Mouse (Mus musculus) left cerebral cortex, adult 8-10 months (tissue): ENCODE results near the gene Atxn7l1. TPM values are rescaled to one million over a fixed set of nuclear protein-coding genes. Genes with fewer than 3 reads are reported as not detected.
"Not testable (repeated sequence)": the region's sequence is repeated elsewhere in the genome, so short reads cannot be mapped to it uniquely, and the experiment has no call there.

Experiments
- DNase-seq, 2 experiments: peaks; one replicate each; pipeline ENCODE4 v3.0.0; 2022; ENCODE audit warnings: low spot score in 2 of 2
- total RNA-seq, 4 experiments: library from RNA; stranded (reverse); gene quantifications; 2 replicates each; pipeline ENCODE4 v1.2.4; 2022

The Atxn7l1 gene
- total RNA-seq, 4 experiments from 2014 or later = 58.3 to 64.4 (median 61.0) TPM

- no peak for DNase-seq
These were observed 2.2 kb downstream of the Atxn7l1 start for GRCm38 (mm10) chr12:33149544-33150190.

- DNase-seq = no peak
These were observed 5.6 kb downstream of the Atxn7l1 start for GRCm38 (mm10) chr12:33153131-33153530.

GRCm38 (mm10) chr12:33153850-33154249, 6.4 kb downstream of the Atxn7l1 start:
- DNase-seq = no peak

- no peak for DNase-seq
These were observed 7.2 kb downstream of the Atxn7l1 start for GRCm38 (mm10) chr12:33154732-33155131.

GRCm38 (mm10) chr12:33156334-33157018, 9.0 kb downstream of the Atxn7l1 start:
- no peak for DNase-seq

GRCm38 (mm10) chr12:33158256-33158655, 10.8 kb downstream of the Atxn7l1 start:
- DNase-seq = no peak

- DNase-seq = no peak
These were observed 12.9 kb downstream of the Atxn7l1 start for GRCm38 (mm10) chr12:33160406-33160805.

GRCm38 (mm10) chr12:33162541-33162940, 15.0 kb downstream of the Atxn7l1 start:
- no peak for DNase-seq

GRCm38 (mm10) chr12:33164019-33164418, 16.5 kb downstream of the Atxn7l1 start:
- not testable (repeated sequence) for DNase-seq

- no peak for DNase-seq
These were observed 19.2 kb downstream of the Atxn7l1 start for GRCm38 (mm10) chr12:33166712-33167111.

GRCm38 (mm10) chr12:33167545-33167944, 20.1 kb downstream of the Atxn7l1 start:
- DNase-seq = no peak

- DNase-seq = no peak
These were observed 21.0 kb downstream of the Atxn7l1 start for GRCm38 (mm10) chr12:33168491-33168890.

GRCm38 (mm10) chr12:33169777-33170494, 22.4 kb downstream of the Atxn7l1 start:
- no peak for DNase-seq

- no peak for DNase-seq
These were observed 23.3 kb downstream of the Atxn7l1 start for GRCm38 (mm10) chr12:33170822-33171221.

GRCm38 (mm10) chr12:33172926-33173325, 25.4 kb downstream of the Atxn7l1 start:
- no peak for DNase-seq

- no peak for DNase-seq
These were observed 26.2 kb downstream of the Atxn7l1 start for GRCm38 (mm10) chr12:33173720-33174141.

- DNase-seq = no peak
These were observed 26.7 kb downstream of the Atxn7l1 start for GRCm38 (mm10) chr12:33174171-33174570.

- no peak for DNase-seq
These were observed 27.3 kb downstream of the Atxn7l1 start for GRCm38 (mm10) chr12:33174675-33175357.

- no peak for DNase-seq
These were observed 28.4 kb downstream of the Atxn7l1 start for GRCm38 (mm10) chr12:33175621-33176554.

GRCm38 (mm10) chr12:33176555-33176900, 29.0 kb downstream of the Atxn7l1 start:
- no peak for DNase-seq

GRCm38 (mm10) chr12:33180421-33180820, 32.9 kb downstream of the Atxn7l1 start:
- no peak for DNase-seq
